Mouse (Mus musculus): Measurements from ENCODE around the gene Itga8. TPM values are rescaled to one million over a fixed set of nuclear protein-coding genes. Genes with fewer than 3 reads are reported as not detected.

Gene Itga8
- total RNA-seq (2017) = 0.25 and 0.35 TPM in 2 replicates

DNA sequence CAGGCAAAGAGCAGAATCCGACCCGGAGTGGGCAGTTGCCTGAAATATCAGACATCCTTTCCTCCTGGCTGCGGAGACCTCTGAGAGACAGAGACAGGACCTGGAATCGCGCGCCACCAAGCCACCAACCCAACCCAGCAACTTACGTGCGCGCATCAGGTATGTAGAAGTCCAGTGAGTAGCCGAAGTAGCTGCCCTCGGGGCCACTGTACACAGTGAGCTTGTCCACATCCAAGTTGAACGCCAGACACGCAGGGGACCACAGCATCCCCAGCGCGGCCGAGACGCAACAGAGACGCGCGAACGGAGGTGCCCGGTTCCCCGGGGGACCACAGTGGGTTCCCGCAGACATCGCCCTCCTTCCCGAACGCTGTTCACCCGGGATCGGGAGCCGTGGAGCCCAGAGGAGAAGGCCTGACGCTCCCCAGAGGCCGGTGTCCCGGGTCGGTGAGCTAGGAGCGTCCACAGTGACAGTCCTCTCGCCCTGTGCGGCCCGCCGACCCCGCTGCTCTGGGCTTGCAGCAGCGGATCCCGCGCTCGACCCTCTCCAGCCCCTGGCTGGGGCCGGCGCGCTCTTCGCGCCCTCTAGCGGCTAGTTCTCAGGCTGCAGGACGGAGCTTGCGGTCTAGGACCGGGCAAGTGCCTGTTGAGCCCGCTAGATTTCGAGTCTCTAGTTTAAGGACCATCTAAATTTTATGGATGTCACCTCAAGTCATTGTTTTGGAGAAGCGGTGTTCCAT lies at the start of gene Itga8:
Gene Itga8, minus strand, starts transcription at position 492 of the 740 bp plus-strand sequence.
- peak; percentile 91 for ATAC-seq (replicated peaks in 1 of 2; ENCODE audit: insufficient read depth in 1 of 2, low FRiP score in 2 of 2, low TSS enrichment in 1 of 2, low read depth in 1 of 2, poor library complexity in 2 of 2, severe bottlenecking in 2 of 2)

DNA sequence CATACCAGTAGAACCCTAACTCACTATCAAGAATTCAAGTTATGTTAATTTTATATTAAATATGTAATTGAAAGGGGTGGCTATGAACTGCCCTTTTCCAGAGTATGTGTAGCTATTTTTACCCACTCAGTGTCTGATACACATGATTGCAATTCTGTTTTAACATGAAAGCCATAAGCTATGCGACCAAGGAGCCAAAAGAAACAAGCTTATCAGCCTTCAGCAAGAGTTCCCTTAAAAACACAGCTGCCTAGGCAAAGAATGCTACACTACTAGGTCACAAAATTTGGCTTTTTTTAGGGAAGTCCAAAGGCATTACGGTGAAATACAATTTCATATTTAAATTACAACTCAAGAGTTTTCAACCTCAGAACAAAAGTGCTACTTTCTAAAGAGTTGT lies 47.2 kb upstream of the Itga8 start:
- ATAC-seq (replicated peaks in 1 of 2; ENCODE audit: insufficient read depth in 1 of 2, low FRiP score in 2 of 2, low TSS enrichment in 1 of 2, low read depth in 1 of 2, poor library complexity in 2 of 2, severe bottlenecking in 2 of 2) = no peak

DNA sequence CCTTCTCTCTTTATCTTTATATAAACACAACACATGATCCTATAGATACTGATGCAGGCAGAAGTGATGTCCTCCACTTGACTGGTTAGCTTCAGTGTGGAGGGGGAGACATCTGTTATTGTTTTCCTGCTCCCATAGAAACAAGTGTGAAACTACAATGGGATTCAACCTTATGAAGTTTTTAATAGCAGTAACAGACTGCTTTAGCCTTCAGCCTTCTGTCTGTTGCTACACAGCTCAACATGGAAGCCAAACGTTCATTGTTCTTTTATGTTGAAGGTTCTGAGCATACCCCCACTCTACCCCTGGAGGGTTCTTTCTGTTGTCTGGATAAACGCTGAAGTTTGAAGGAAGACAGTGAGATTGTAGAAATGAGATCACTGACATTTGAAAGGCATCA lies 30.2 kb upstream of the Itga8 start:
- no peak for ATAC-seq (replicated peaks in 1 of 2; ENCODE audit: insufficient read depth in 1 of 2, low FRiP score in 2 of 2, low TSS enrichment in 1 of 2, low read depth in 1 of 2, poor library complexity in 2 of 2, severe bottlenecking in 2 of 2)

DNA sequence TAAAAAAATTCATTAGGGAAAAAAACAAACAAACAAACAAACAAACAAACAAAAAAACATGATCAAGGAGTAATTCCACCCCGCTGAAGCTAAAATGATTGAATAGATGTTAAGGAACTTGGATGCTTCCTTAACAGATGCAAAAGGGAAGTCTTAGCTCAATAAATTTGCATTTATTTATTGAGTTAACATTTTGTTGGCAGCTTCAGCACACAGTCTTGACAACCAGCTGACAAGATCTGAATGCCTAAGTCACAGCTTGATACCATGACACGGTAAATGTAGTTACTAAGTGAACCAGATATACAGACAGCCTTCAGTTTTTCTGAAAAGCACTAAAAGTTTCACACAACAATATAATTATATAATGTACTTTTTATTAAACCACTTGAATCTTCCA lies 27.9 kb upstream of the Itga8 start:
- ATAC-seq (replicated peaks in 1 of 2; ENCODE audit: insufficient read depth in 1 of 2, low FRiP score in 2 of 2, low TSS enrichment in 1 of 2, low read depth in 1 of 2, poor library complexity in 2 of 2, severe bottlenecking in 2 of 2) = no peak

DNA sequence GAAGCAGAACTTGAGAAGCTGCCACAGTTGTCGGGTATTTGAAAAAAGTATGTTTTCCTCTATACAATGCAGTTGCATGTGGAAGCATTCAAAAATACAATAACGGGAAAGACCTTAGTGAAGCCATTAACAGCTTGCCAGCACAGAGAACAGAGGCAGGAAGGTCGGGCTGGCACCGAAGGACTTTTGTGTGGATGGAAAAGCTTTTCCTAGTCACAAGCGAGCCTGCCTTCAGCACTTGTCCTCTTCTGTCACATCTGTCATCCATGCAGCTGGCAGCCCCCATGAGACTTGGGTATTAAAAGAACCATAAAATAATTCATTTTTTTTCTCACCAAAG lies 27.3 kb upstream of the Itga8 start:
- ATAC-seq (replicated peaks in 1 of 2; ENCODE audit: insufficient read depth in 1 of 2, low FRiP score in 2 of 2, low TSS enrichment in 1 of 2, low read depth in 1 of 2, poor library complexity in 2 of 2, severe bottlenecking in 2 of 2) = no peak

DNA sequence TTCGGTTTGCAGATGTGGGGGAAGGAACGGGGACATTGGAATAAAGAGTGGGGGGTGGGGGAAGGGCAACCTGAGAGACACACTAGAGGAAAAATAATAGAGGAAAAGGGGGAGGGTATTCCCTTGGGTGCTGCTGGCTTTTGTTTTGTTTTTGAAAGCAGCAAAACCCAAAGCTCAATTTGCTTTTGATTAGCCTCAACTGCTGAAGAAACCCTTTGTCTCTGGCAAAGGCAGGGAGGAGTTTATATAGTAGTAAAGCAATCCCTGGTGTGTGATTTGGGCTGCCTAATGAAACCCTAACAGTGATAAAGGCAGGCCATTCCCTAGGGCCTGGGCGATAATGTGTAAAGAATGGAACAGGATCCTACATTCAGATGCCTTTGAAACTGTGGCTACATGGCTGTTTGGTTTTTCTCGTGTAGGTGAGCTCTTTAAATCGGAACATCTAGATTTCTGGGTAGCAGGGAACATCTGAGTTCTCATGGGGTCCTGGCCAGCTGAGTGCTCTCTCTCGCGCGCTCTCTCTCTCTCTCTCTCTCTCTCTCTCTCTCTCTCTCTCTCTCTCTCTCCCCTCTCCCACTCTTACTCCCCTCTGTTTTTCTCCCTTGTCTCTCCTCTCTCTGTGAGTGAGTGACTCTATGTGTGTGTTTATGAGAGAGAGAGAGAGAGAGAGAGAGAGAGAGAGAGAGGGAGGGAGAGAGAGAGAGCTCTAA lies 26.8 kb upstream of the Itga8 start:
- ATAC-seq (replicated peaks in 1 of 2; ENCODE audit: insufficient read depth in 1 of 2, low FRiP score in 2 of 2, low TSS enrichment in 1 of 2, low read depth in 1 of 2, poor library complexity in 2 of 2, severe bottlenecking in 2 of 2) = no peak

DNA sequence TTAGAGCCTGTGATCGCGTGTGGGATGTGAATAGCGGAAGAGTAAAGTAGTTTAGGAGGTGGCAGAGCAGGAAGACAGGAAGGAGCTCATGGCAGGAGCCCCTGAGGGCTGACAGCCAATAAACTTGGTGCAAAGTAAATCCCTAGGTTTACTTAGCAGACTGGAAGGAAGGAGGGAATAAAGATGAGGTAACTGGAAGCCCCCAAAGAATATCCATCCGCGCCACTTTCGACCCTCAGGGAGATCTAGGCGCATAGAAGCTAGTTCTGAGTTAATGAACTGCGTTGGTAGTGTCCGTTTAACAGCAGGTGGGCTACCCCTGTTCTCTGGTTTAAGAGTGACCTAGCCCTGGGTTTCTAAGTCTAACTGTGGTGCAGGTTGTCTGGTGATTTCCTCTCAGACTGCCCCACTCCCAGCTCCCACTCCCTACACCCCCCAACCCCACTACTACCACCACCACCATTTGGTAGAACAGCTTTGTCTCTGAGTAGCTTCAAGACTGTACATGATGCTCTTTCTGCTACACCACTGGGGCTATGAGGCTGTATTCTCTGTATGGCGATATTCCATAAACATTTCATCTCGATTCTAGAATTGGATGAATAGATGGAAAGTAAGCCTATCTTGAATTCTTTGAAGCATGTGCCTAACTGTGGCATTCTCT lies 26.1 kb upstream of the Itga8 start:
- ATAC-seq (replicated peaks in 1 of 2; ENCODE audit: insufficient read depth in 1 of 2, low FRiP score in 2 of 2, low TSS enrichment in 1 of 2, low read depth in 1 of 2, poor library complexity in 2 of 2, severe bottlenecking in 2 of 2) = peak; percentile 23 to 44; a peak in 3 of 4 replicates

DNA sequence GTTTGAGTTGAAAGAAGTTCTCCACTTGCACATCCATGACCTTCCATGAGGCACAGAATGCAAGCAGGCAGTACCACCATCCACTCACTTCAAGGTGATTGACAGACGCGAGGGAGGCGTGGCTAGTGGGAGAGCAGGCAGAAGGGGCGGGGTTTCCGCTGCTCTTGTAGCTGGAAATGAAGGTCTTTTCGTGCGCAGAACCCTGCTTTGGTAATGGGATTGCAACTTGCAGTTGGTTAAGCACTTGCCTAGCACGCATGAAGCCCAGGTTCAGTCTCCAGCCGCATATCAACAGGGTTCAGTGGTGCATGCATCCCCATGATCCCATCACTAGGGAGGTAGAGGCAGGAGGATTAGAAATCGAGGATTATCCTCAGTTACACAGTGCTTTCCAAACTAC lies 25.5 kb upstream of the Itga8 start:
- ATAC-seq (replicated peaks in 1 of 2; ENCODE audit: insufficient read depth in 1 of 2, low FRiP score in 2 of 2, low TSS enrichment in 1 of 2, low read depth in 1 of 2, poor library complexity in 2 of 2, severe bottlenecking in 2 of 2) = peak; percentile 85 to 87

DNA sequence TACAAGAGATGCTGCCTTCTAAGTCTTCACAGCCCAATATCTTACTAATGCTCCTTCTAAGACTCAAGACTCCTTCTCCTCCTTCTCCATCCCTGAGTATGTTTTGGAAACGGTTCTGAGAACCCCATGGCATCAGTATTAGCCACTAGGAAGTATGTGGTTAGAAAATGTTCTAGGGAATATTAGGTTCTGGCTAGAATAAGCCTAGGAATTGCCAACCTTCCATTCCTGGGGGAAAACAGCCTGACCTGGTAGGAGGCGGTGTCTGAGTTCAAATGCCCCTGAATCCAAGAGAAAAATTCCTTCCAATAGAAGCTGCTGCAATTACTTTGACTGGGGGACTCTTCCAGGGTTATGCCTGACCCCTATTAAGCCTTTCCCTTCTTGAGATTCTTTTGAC lies 24.1 kb upstream of the Itga8 start:
- no peak for ATAC-seq (replicated peaks in 1 of 2; ENCODE audit: insufficient read depth in 1 of 2, low FRiP score in 2 of 2, low TSS enrichment in 1 of 2, low read depth in 1 of 2, poor library complexity in 2 of 2, severe bottlenecking in 2 of 2)

DNA sequence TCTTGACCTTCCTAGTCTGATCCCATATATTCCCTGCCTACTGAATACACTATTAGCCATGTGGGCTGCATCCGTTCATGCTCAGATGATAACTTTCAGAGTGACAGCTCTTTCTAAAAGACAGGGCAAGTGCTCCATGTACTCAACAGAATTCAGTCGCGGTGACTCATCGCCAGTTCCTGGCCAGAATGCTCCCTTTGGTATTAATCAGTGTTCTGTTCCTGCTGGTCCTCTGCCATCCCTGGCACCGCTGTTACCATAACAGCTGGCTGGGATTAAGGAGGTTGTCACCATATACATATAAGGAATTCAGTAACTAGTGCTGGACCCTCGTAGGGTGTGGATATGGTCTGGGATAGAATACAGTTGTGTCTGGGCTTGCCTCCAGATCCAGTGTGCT lies 23.7 kb upstream of the Itga8 start:
- no peak for ATAC-seq (replicated peaks in 1 of 2; ENCODE audit: insufficient read depth in 1 of 2, low FRiP score in 2 of 2, low TSS enrichment in 1 of 2, low read depth in 1 of 2, poor library complexity in 2 of 2, severe bottlenecking in 2 of 2)

DNA sequence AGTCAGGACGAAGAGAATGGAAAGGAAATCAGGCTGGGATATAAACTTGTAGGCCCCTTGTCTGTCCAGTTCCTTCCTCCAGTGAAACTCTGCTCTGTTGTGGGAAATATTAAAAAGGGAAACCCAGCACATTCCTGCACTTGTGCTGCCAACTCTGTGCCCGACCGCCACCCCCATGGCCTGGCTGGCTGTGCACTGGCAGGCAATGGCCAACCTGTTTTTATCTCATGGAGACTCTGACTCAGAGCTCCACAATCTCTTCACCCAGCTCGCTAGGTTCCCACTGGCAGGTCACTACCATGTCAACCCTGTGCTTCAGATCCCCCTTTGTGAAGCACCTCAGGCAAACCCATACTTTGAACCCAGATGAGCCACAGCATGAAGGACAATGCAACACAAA lies 19.2 kb upstream of the Itga8 start:
- ATAC-seq (replicated peaks in 1 of 2; ENCODE audit: insufficient read depth in 1 of 2, low FRiP score in 2 of 2, low TSS enrichment in 1 of 2, low read depth in 1 of 2, poor library complexity in 2 of 2, severe bottlenecking in 2 of 2) = no peak

DNA sequence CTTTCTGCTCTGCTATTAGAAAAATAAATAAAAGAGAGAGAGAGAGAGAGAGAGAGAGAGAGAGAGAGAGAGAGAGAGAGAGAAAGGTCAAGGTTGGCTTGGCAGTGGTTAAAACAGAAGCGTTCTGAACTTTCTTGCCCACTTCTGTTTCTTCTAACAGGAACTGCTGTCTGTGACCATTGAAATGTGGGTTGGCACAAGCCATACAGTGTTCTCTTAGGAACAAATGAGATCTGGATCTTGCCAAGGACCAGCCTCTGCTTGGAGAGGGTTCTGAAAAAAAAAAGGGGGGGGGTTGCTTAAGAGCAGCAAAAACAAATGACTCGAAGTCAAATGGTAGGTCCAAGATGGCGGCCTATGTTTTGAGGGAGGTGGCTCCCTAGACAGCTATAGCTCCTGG lies 17.0 kb upstream of the Itga8 start:
- ATAC-seq (replicated peaks in 1 of 2; ENCODE audit: insufficient read depth in 1 of 2, low FRiP score in 2 of 2, low TSS enrichment in 1 of 2, low read depth in 1 of 2, poor library complexity in 2 of 2, severe bottlenecking in 2 of 2) = 0 out of 4 replicates have a peak, but pooled peaks have one; percentile 26 to 41

DNA sequence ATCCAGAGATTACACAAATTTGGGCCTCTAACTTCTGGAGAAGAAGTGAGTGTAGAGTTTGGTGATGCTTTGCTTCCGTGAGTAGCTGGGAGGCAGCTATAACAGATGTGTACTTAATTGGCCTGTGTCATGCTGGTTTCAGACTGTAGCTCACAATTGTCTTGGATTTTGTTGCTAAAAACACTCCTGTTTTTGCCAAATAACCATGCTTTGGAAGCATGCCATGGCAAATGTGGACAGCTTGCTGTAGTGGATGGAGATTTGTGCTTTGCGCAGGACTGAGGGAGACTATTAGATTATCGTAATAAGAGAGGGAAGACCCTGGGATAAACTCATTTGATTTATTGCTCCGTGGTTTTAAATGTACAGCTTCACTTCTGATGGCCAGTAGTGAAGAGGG lies 16.3 kb upstream of the Itga8 start:
- ATAC-seq (replicated peaks in 1 of 2; ENCODE audit: insufficient read depth in 1 of 2, low FRiP score in 2 of 2, low TSS enrichment in 1 of 2, low read depth in 1 of 2, poor library complexity in 2 of 2, severe bottlenecking in 2 of 2) = no peak

DNA sequence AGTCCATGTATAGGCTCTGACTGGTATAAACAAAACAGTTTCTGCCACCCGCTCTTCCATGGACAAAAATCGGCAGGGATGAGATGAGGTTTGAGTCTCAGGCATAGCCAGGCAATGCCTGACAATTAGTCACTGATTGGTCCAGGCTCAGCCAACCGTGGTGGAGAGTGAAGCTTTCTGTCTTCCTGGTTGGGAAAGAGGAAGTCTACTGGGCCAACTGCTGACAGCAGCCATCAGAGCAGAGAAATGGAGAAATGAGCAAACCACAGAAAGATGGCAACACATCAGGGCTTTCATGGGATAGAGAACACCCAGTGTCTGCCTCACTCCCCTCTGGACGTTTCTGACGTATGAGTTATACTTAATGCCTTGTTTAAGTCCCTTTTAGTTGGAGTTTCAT lies 15.6 kb upstream of the Itga8 start:
- peak; percentile 94 to 98 for ATAC-seq (replicated peaks in 1 of 2; ENCODE audit: insufficient read depth in 1 of 2, low FRiP score in 2 of 2, low TSS enrichment in 1 of 2, low read depth in 1 of 2, poor library complexity in 2 of 2, severe bottlenecking in 2 of 2)

DNA sequence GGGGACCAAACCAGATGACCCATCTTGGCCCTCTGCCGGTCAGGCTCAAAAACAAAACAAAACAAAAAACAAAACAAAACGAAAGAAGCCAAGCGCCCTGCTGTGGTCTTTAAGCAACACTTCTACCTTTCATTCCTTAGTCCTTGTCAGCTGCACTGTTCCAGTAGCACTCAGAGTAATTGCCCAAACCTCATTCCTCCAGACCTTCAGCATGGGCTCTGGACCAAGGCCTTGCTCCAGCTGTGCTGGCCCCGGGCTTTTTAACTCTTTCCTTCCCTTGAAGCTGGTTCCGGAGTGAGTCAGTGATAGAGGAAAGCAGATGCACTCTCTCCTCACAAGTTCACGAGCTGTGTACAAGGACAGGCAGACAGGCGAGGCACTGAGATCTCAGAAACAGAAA lies 14.6 kb upstream of the Itga8 start:
- no peak for ATAC-seq (replicated peaks in 1 of 2; ENCODE audit: insufficient read depth in 1 of 2, low FRiP score in 2 of 2, low TSS enrichment in 1 of 2, low read depth in 1 of 2, poor library complexity in 2 of 2, severe bottlenecking in 2 of 2)

DNA sequence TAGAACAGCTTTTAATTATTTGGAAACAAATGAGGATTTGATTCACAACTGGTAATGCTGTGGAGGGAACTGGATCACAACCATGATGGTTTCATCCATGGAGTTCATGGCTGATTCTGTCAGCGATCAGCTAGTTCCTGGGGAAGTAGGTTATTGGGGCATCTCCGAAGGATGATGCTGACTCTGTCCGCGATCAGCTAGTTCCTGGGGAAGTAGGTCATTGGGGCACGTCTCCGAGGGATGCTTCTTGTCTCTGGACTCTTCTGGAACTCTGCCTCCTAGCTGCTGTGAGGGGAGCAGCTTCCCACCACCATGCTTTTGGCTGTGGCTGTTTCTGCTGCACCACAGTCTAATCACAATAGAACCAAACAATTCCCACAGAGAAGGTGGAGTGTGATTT lies 12.3 kb upstream of the Itga8 start:
- ATAC-seq (replicated peaks in 1 of 2; ENCODE audit: insufficient read depth in 1 of 2, low FRiP score in 2 of 2, low TSS enrichment in 1 of 2, low read depth in 1 of 2, poor library complexity in 2 of 2, severe bottlenecking in 2 of 2) = no peak

DNA sequence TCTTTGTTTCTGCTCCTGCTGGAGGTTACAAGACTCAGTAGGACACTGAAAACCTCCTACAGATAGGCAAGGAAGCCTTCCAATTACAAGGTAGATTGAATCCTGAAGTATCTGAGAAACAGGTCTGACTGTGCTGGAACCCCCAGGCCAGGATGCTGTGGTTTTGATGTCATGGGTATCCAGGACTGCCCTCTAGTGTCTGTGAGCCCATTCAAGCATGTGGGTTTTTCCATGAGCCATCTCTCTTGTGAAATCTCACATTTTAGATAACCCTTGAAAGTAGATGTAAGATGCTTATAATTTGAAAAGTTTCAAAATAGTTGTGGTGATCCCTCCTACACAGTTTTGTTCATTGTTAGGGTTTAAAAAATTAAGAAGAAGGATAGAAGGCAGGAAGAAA lies 6.7 kb upstream of the Itga8 start:
- ATAC-seq (replicated peaks in 1 of 2; ENCODE audit: insufficient read depth in 1 of 2, low FRiP score in 2 of 2, low TSS enrichment in 1 of 2, low read depth in 1 of 2, poor library complexity in 2 of 2, severe bottlenecking in 2 of 2) = peak in 1 of 2 experiments; percentile 48; a peak in 2 of 4 replicates

DNA sequence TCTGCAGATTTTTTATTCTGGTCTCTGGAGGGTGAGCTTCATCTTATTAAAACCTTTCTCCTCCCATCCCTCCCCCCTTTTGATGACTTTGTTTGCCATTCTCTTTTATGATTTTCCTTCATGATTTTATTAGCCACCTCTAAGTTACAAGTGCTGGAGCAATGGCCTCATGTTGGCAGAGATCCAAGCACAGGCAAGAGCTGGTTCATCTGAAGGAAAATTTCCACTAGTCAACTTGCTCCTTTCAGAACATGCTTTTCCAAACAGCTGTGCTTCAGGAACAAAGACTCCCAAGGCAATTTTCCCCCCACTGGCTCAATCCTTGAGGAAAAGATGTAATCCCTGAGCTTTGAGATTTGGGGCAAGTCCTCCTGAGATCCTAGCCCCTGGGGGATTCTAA lies 5.6 kb upstream of the Itga8 start:
- ATAC-seq (replicated peaks in 1 of 2; ENCODE audit: insufficient read depth in 1 of 2, low FRiP score in 2 of 2, low TSS enrichment in 1 of 2, low read depth in 1 of 2, poor library complexity in 2 of 2, severe bottlenecking in 2 of 2) = no peak
